8 mouse cellular contexts compared by ENCODE assay signal in genomic region chr7:80340793-80341192, GRCm38 (mm10). TPM values are rescaled to one million over a fixed set of nuclear protein-coding genes. Genes with fewer than 3 reads are reported as not detected.
A peak's percentile ranks its signal among the peaks of the same experiment; 100 is the strongest.
DNase-seq lines count a peak whose midpoint lies in the region; ATAC-seq and TF ChIP-seq lines count a peak whose summit lies in the region.

TSS of gene Unc45a (minus strand) at chr7:80341005.

- H3K4me3 ChIP-seq in erythroblast, embryonic 14.5 days (replicated peaks): peak within 1 kb of the TSS; percentile 71
- peak within 1 kb of the TSS; percentile 64 for H3K4me3 ChIP-seq in heart, embryonic 11.5 days (ENCODE audit: low read depth, low read length)
- H3K4me3 ChIP-seq in kidney, embryonic 14.5 days (ENCODE audit: low read length): peak within 1 kb of the TSS; percentile 66
- peak within 1 kb of the TSS; percentile 53 for H3K4me3 ChIP-seq in midbrain, postnatal 0 days (ENCODE audit: low read depth, low read length)

- peaks cover 58% of the 10 kb centered on the region for H3K4me1 ChIP-seq in erythroblast, embryonic 14.5 days (ENCODE audit: control insufficient read depth)
- peaks cover 22% of the 10 kb centered on the region for H3K4me1 ChIP-seq in heart, embryonic 11.5 days (ENCODE audit: control insufficient read depth, insufficient read depth, low read length)
- peaks cover 18% of the 10 kb centered on the region for H3K4me1 ChIP-seq in kidney, embryonic 14.5 days (ENCODE audit: control insufficient read depth, insufficient read depth, low read length)
- H3K4me1 ChIP-seq in midbrain, postnatal 0 days (ENCODE audit: insufficient read depth, low read length): peaks cover 28% of the 10 kb centered on the region; the same call in 1 of the 2 replicates

- peak within 1 kb of the TSS; percentile 61 for H3K9ac ChIP-seq in heart, embryonic 11.5 days (ENCODE audit: low read depth, low read length)
- peak within 1 kb of the TSS; percentile 61 for H3K9ac ChIP-seq in kidney, embryonic 14.5 days (ENCODE audit: low read depth, low read length)
- H3K9ac ChIP-seq in midbrain, postnatal 0 days (replicated peaks; ENCODE audit: low read length, poor library complexity, severe bottlenecking): peak within 1 kb of the TSS; percentile 79

- TF ChIP-seq CTCF in brain, embryonic 14.5 days (IDR thresholded peaks at IDR 0.05; ENCODE audit: borderline replicate concordance, extremely low read depth, insufficient read depth, insufficient read length): peak; percentile 72
- peak; percentile 78 for TF ChIP-seq CTCF in midbrain, postnatal 0 days (IDR thresholded peaks at IDR 0.05)

- no peaks in the 10 kb centered on the region for H3K27me3 ChIP-seq in erythroblast, embryonic 14.5 days (ENCODE audit: control insufficient read depth)
- H3K27me3 ChIP-seq in heart, embryonic 11.5 days (ENCODE audit: control insufficient read depth, insufficient read depth, low read length): no peaks in the 10 kb centered on the region
- H3K27me3 ChIP-seq in kidney, embryonic 14.5 days (ENCODE audit: control insufficient read depth, insufficient read depth, low read length): no peaks in the 10 kb centered on the region
- no peaks in the 10 kb centered on the region for H3K27me3 ChIP-seq in midbrain, postnatal 0 days (ENCODE audit: insufficient read depth, low read length)
- H3K27me3 ChIP-seq in splenic B cell, adult 2 months (ENCODE audit: control insufficient read depth, insufficient read depth, low read length, poor library complexity, severe bottlenecking): no peaks in the 10 kb centered on the region

- WGBS in heart, embryonic 11.5 days (ENCODE audit: insufficient replicate concordance): under 1% methylated on average over 11 of the region's 11 CpGs
- 2% methylated on average over 11 of the region's 11 CpGs for WGBS in kidney, embryonic 14.5 days
- 4% methylated on average over 11 of the region's 11 CpGs for WGBS in midbrain, postnatal 0 days

- peaks cover 21% of the 10 kb centered on the region for H3K36me3 ChIP-seq in erythroblast, embryonic 14.5 days (ENCODE audit: control insufficient read depth)
- H3K36me3 ChIP-seq in heart, embryonic 11.5 days (ENCODE audit: control insufficient read depth, insufficient read depth, low read length): peaks cover 4% of the 10 kb centered on the region
- peaks cover 20% of the 10 kb centered on the region for H3K36me3 ChIP-seq in kidney, embryonic 14.5 days (ENCODE audit: control insufficient read depth, insufficient read depth, low read length)
- peaks cover 13% of the 10 kb centered on the region for H3K36me3 ChIP-seq in midbrain, postnatal 0 days (ENCODE audit: insufficient read depth, low read length)
- H3K36me3 ChIP-seq in splenic B cell, adult 2 months (ENCODE audit: control insufficient read depth, insufficient read depth, low read length, poor library complexity, severe bottlenecking): peaks cover 2% of the 10 kb centered on the region; the same call in 1 of the 2 replicates

- peak within 1 kb of the TSS; percentile 95 for H3K4me2 ChIP-seq in heart, embryonic 11.5 days
- peak within 1 kb of the TSS; percentile 55 for H3K4me2 ChIP-seq in kidney, embryonic 14.5 days (replicated peaks; ENCODE audit: low read depth, low read length)
- H3K4me2 ChIP-seq in midbrain, postnatal 0 days (ENCODE audit: low read depth, low read length, poor library complexity, severe bottlenecking): peak within 1 kb of the TSS; percentile 82

- TF ChIP-seq POLR2A in brain, embryonic 14.5 days (IDR thresholded peaks at IDR 0.05; ENCODE audit: borderline replicate concordance, extremely low read depth, insufficient read depth, insufficient read length, poor library complexity, severe bottlenecking): no peak

- H3K27ac ChIP-seq in heart, embryonic 11.5 days (ENCODE audit: low read depth, low read length): peak within 1 kb of the TSS; percentile 70
- H3K27ac ChIP-seq in kidney, embryonic 14.5 days (ENCODE audit: low read depth, low read length): peak within 1 kb of the TSS; percentile 63
- H3K27ac ChIP-seq in midbrain, postnatal 0 days (ENCODE audit: low read depth, low read length): peak within 1 kb of the TSS; percentile 90

- peak; percentile 57 to 74 for DNase-seq in CD8-positive naive resting alpha-beta T cell, adult 2 months (ENCODE audit: low read depth in 2 of 2, low spot score in 2 of 2)
- peak; percentile 85 for DNase-seq in brain, embryonic 14.5 days (ENCODE audit: low read depth)
- peak; percentile 85 for DNase-seq in liver
- peak; percentile 77 for DNase-seq in midbrain, postnatal 0 days (ENCODE audit: low spot score)
- peak; percentile 85 for DNase-seq in splenic B cell, adult 2 months (ENCODE audit: low read depth, low spot score)

- peak; percentile 61; the same call in 1 of the 2 replicates for ATAC-seq in heart, embryonic 11.5 days (replicated peaks; ENCODE audit: insufficient number of reproducible peaks, low FRiP score, low TSS enrichment)
- ATAC-seq in kidney, embryonic 14.5 days (ENCODE audit: low FRiP score, low TSS enrichment): peak; percentile 65
- ATAC-seq in midbrain, postnatal 0 days (ENCODE audit: low FRiP score): peak; percentile 58

- H3K9me3 ChIP-seq in erythroblast, embryonic 14.5 days (ENCODE audit: control insufficient read depth, low read length): no peaks in the 10 kb centered on the region
- H3K9me3 ChIP-seq in heart, embryonic 11.5 days (replicated peaks; ENCODE audit: control insufficient read depth, low read length): no peaks in the 10 kb centered on the region
- peaks cover 3% of the 10 kb centered on the region; the same call in 1 of the 2 replicates for H3K9me3 ChIP-seq in kidney, embryonic 14.5 days (ENCODE audit: control insufficient read depth, low read length)
- no peaks in the 10 kb centered on the region for H3K9me3 ChIP-seq in midbrain, postnatal 0 days (ENCODE audit: low read length)

RNA-seq across cellular contexts. Expression of gene Unc45a, which starts in this region (rescaled TPM):
- 73.6 and 85.0 TPM in 2 replicates for polyA plus RNA-seq in brain, embryonic 14.5 days (2012; rRNA removed)
- 1.5 and 2.7 TPM in 2 replicates for polyA plus RNA-seq in erythroblast, embryonic 14.5 days (2012)
- polyA plus RNA-seq in heart, embryonic 11.5 days (2014; fragmentation: Nextera tagmentation; extraction: Ambion mirVana): 11.3 and 15.6 TPM in 2 replicates
- polyA plus RNA-seq in kidney, embryonic 14.5 days (2014; fragmentation: Nextera tagmentation; extraction: Ambion mirVana): 17.8 and 27.8 TPM in 2 replicates
- 51.0 and 63.3 TPM in 2 replicates for total RNA-seq in midbrain, postnatal 0 days (2014; rRNA removed)
- polyA plus RNA-seq in midbrain, postnatal 0 days (2015; fragmentation: Nextera tagmentation; extraction: Ambion mirVana): 54.6 and 55.9 TPM in 2 replicates

Comparison
In these comparisons a context has a peak if more than half of its experiments do, and no peak if none do; other contexts are left out.
1. Peak in every context shown above with its lines: DNase-seq, ATAC-seq, H3K4me3 ChIP-seq and H3K27ac ChIP-seq.